Mouse (Mus musculus) left cerebral cortex, adult 2 months (tissue): ENCODE results near the gene Syf2. TPM values are rescaled to one million over a fixed set of nuclear protein-coding genes. Genes with fewer than 3 reads are reported as not detected.

Experiments used
- DNase-seq, 2 experiments: peaks; one replicate each; pipeline ENCODE4 v3.0.0; 2021 to 2022; ENCODE audit warnings: low spot score in 2 of 2, mixed read lengths in 1 of 2; ENCODE audit errors: extremely low spot score in 1 of 2
- H3K27ac ChIP-seq: fragments of 200-600 bp; 2 replicates; pipeline ENCODE4 v1.8.1; 2022
- H3K4me3 ChIP-seq: fragments of 200-600 bp; 2 replicates; pipeline ENCODE4 v1.8.1; 2022
- CTCF ChIP-seq: fragments of 200-600 bp; IDR thresholded peaks from 2 replicates; pipeline ENCODE4 v1.8.1; 2022; ENCODE audit warnings: antibody characterized with exemption, mild to moderate bottlenecking, moderate library complexity
- intact Hi-C: fragments of 180-260 bp; cut with DNase I; formaldehyde crosslinking; loops from one replicate; pipeline ENCODE4 v1.15.1; 2025
- total RNA-seq, 2 experiments: library from RNA; stranded (reverse); gene quantifications; 2 replicates each; pipeline ENCODE4 v1.2.3; 2021

Gene Syf2
- total RNA-seq, 2 experiments from 2014 or later = 53.9 to 58.7 TPM

GRCm38 (mm10) chr4:134924019-134924741, 6.5 kb upstream of the Syf2 start:
- H3K27ac ChIP-seq = peak overlapping the region; percentile 100

GRCm38 (mm10) chr4:134925206-134925605, 5.5 kb upstream of the Syf2 start:
- TF ChIP-seq CTCF = no peak
- intact Hi-C loops = no loop called here
- DNase-seq = no peak
- Histone ChIP-seq H3K27ac (peak overlapping the region; percentile 100; the same call in 1 of the 2 replicates), H3K4me3 (peak overlapping the region; percentile 94)

More at GRCm38 (mm10) chr4:134924019-134924741, 6.5 kb upstream of the Syf2 start:
- no peak for TF ChIP-seq CTCF
- peak overlapping the region; percentile 94 for H3K4me3 ChIP-seq
- DNase-seq = peak; percentile 32 to 45
- intact Hi-C loops = loop anchor here (5.0 kb wide), 1 partner anchor 72 kb away; the partner anchor contains the start of gene Maco1

GRCm38 (mm10) chr4:134927815-134928463, 2.8 kb upstream of the Syf2 start:
- no peak for TF ChIP-seq CTCF

GRCm38 (mm10) chr4:134928464-134928836, 2.2 kb upstream of the Syf2 start:
- Histone ChIP-seq H3K4me3 (no peak overlapping the region), H3K27ac (no peak overlapping the region)
- DNase-seq = no peak
- no peak for TF ChIP-seq CTCF
- intact Hi-C loops = no loop called here

More at GRCm38 (mm10) chr4:134927815-134928463, 2.8 kb upstream of the Syf2 start:
- no peak for DNase-seq
- intact Hi-C loops = no loop called here
- H3K27ac ChIP-seq = no peak overlapping the region
- no peak overlapping the region for H3K4me3 ChIP-seq

- no peak for DNase-seq
- H3K27ac ChIP-seq = no peak overlapping the region
- intact Hi-C loops = no loop called here
- no peak for TF ChIP-seq CTCF
- no peak overlapping the region for H3K4me3 ChIP-seq
Observed at GRCm38 (mm10) chr4:134929536-134929935, 1.2 kb upstream of the Syf2 start.

- Histone ChIP-seq H3K4me3 (peak overlapping the region; percentile 89), H3K27ac (peak overlapping the region; percentile 84)
- no peak for TF ChIP-seq CTCF
- intact Hi-C loops = no loop called here
- DNase-seq = no peak
Observed at GRCm38 (mm10) chr4:134930190-134930589, 508 bp upstream of the Syf2 start.

GRCm38 (mm10) chr4:134937240-134938176, 6.8 kb downstream of the Syf2 start:
- H3K27ac ChIP-seq = no peak overlapping the region
- TF ChIP-seq CTCF = no peak
- intact Hi-C loops = no loop called here

GRCm38 (mm10) chr4:134939900-134940299, 9.2 kb downstream of the Syf2 start:
- no peak overlapping the region for H3K27ac ChIP-seq
- TF ChIP-seq CTCF = no peak
- no peak for DNase-seq
- H3K4me3 ChIP-seq = no peak overlapping the region
- intact Hi-C loops = no loop called here

More at GRCm38 (mm10) chr4:134937240-134938176, 6.8 kb downstream of the Syf2 start:
- no peak overlapping the region for H3K4me3 ChIP-seq
- no peak for DNase-seq

- peak in 1 of 2 experiments; percentile 40 for DNase-seq
- Histone ChIP-seq H3K4me3 (no peak overlapping the region), H3K27ac (no peak overlapping the region)
- TF ChIP-seq CTCF = no peak
- intact Hi-C loops = no loop called here
Observed at GRCm38 (mm10) chr4:134943758-134944538, 13.2 kb downstream of the Syf2 start.

- Histone ChIP-seq H3K27ac (no peak overlapping the region), H3K4me3 (peak overlapping the region; percentile 9; the same call in 1 of the 2 replicates)
- TF ChIP-seq CTCF = peak; percentile 91
- intact Hi-C loops = loop anchor here (1.0 to 5.0 kb wide), 4 partner anchors 121 to 373 kb away; no protein-coding TSS in a partner anchor
- DNase-seq = peak; percentile 76
Observed at GRCm38 (mm10) chr4:134946024-134946744, 15.5 kb downstream of the Syf2 start.
